Mouse (Mus musculus) cerebellum, adult 2 months (tissue): ENCODE data around the gene Gfy.

ENCODE experiments used
- CTCF ChIP-seq: fragments of 200-500 bp; IDR thresholded peaks from 2 replicates; pipeline ENCODE4 v1.5.1; 2011; ENCODE audit warnings: low read depth, mild to moderate bottlenecking, control low read depth, low read length, moderate library complexity, borderline replicate concordance; ENCODE audit not compliant: insufficient read depth
- POLR2A ChIP-seq: fragments of 200-500 bp; IDR thresholded peaks from 2 replicates; pipeline ENCODE4 v1.6.1; 2011; ENCODE audit warnings: low read length, control low read depth, borderline replicate concordance; ENCODE audit not compliant: insufficient read depth

- no peak for TF ChIP-seq CTCF
- TF ChIP-seq POLR2A = peak; percentile 32; the same call in 1 of the 2 replicates
Measured at GRCm38 (mm10) chr7:45175929-45176328, 3.4 kb downstream of the Gfy start.
